Mouse (Mus musculus) midbrain, postnatal 0 days (tissue): Measurements from ENCODE around the gene Ccdc136. TPM values are rescaled to one million over a fixed set of nuclear protein-coding genes. Genes with fewer than 3 reads are reported as not detected.

Source experiments
- ATAC-seq: fragments of 200-750 bp; cut with Nextera tagmentation; 2 replicates; pipeline ENCODE4 v1.8.0; 2017; ENCODE audit warnings: moderate number of reproducible peaks, mild to moderate bottlenecking, moderate TSS enrichment, moderate library complexity; ENCODE audit not compliant: low FRiP score
- DNase-seq: peaks from one replicate; pipeline ENCODE4 v3.0.0-alpha.2; 2015; ENCODE audit warnings: low spot score
- H3K27ac ChIP-seq: fragments of 300-500 bp; sonication (generic); 2 replicates; pipeline ENCODE4 v1.5.1; 2014; ENCODE audit warnings: low read depth, mild to moderate bottlenecking, low read length, mixed read lengths
- H3K27me3 ChIP-seq: fragments of 300-500 bp; sonication (generic); 2 replicates; pipeline ENCODE4 v1.6.1; 2014; ENCODE audit warnings: low read length, control low read depth, mixed read lengths; ENCODE audit not compliant: insufficient read depth
- H3K36me3 ChIP-seq: fragments of 300-500 bp; sonication (generic); 2 replicates; pipeline ENCODE4 v1.6.1; 2014; ENCODE audit warnings: low read length, control low read depth, mixed read lengths; ENCODE audit not compliant: insufficient read depth
- H3K4me1 ChIP-seq: fragments of 300-500 bp; sonication (generic); 2 replicates; pipeline ENCODE4 v1.6.1; 2014; ENCODE audit warnings: mild to moderate bottlenecking, control low read depth, antibody characterized with exemption, low read length, mixed read lengths; ENCODE audit not compliant: insufficient read depth
- H3K4me2 ChIP-seq: fragments of 300-500 bp; sonication (generic); 2 replicates; pipeline ENCODE4 v1.6.1; 2014; ENCODE audit warnings: low read depth, mild to moderate bottlenecking, low read length, mixed read lengths; ENCODE audit not compliant: poor library complexity, severe bottlenecking
- H3K4me3 ChIP-seq: fragments of 300-500 bp; sonication (generic); 2 replicates; pipeline ENCODE4 v1.5.1; 2014; ENCODE audit warnings: low read depth, mild to moderate bottlenecking, low read length, moderate library complexity
- H3K9ac ChIP-seq: fragments of 300-500 bp; sonication (generic); replicated peaks from 2 replicates; pipeline ENCODE4 v1.6.1; 2014; ENCODE audit warnings: mild to moderate bottlenecking, low read length, moderate library complexity, mixed read lengths; ENCODE audit not compliant: poor library complexity, severe bottlenecking
- H3K9me3 ChIP-seq: fragments of 300-500 bp; sonication (generic); 2 replicates; pipeline ENCODE4 v1.6.1; 2016; ENCODE audit warnings: low read length, control low read depth
- CTCF ChIP-seq: IDR thresholded peaks from 2 replicates; pipeline ENCODE4 v1.5.1; 2016; ENCODE audit warnings: antibody characterized with exemption, mild to moderate bottlenecking
- WGBS: fragments of 180-500 bp; shearing (Covaris S2); extraction: QIAGEN DNeasy Blood & Tissue Kit; methylation state at CpG from one replicate; pipeline ENCODE4 v1.1.7; 2014; 5-methylcytosine and 5-hydroxymethylcytosine counted together
- microRNA-seq: library from miRNA; unstranded; fragments of <30 nt; microRNA quantifications from one replicate; pipeline ENCODE4, GENCODE M21; 2016; ENCODE audit warnings: borderline number of aligned reads
- polyA plus RNA-seq: library from polyadenylated mRNA; unstranded; fragments of >200 nt; fragmentation: Nextera tagmentation; extraction: Ambion mirVana; gene quantifications from 2 replicates; pipeline ENCODE4 v1.2.1, GENCODE M21; 2015
- total RNA-seq: library from RNA; depleted of rRNA; stranded (reverse); fragments of >200 nt; gene quantifications from 2 replicates; pipeline ENCODE4 v1.2.3, GENCODE M21; 2014; rRNA removed

Ccdc136 gene
- total and polyA plus RNA-seq, 2 experiments from 2014 or later = 50.8 to 77.6 TPM

DNA sequence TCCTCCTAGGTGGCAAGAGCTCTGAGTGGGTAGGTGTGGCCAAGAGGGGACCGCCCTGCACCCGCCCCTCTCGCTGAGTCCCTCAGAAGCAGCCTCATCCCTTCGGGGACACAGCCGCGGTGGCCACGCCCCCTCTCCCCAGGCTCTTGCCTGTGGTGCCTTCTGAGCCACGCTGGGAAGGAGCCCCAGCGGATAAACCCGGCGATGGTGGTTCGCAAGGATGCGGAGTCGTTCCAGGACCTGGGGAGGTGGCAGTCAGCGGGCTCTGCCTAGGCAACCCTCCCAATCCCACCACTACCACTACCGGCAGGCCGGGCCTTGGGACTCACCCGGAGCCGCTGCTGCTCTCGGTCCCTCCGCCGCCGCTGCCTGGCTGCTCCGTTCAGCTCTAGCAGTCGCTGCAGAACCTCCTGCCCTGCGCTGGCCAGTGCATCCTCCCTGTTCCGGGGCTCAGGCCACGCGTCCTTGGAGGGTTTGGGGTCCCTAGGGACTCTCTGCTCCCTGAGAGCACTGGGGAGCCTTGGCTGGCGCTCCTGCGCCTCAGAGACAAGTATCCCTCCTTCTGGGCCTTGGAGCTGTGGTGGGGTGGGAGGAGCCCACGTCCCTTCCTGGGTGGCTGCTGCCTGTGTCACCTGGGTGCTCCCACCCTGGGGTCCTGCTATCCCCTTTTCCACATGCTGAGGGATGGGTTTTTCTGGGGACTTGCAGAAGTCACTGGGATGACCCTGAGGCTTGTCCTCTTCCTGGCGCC lies 78.0 kb downstream of the Ccdc136 start:
- Histone ChIP-seq H3K9ac (peak overlapping the region; percentile 42), H3K27me3 (no peaks in the 10 kb centered on the region), H3K27ac (no peak overlapping the region), H3K36me3 (peaks cover 15% of the 10 kb centered on the region), H3K4me2 (peak overlapping the region; percentile 55), H3K4me1 (peaks cover 5% of the 10 kb centered on the region; the same call in 1 of the 2 replicates), H3K9me3 (no peaks in the 10 kb centered on the region), H3K4me3 (peak overlapping the region; percentile 37)
- no peak for TF ChIP-seq CTCF
- DNase-seq = peak; percentile 69
- WGBS = 6% methylated on average over 33 of the region's 33 CpGs
- peak; percentile 68 for ATAC-seq

DNA sequence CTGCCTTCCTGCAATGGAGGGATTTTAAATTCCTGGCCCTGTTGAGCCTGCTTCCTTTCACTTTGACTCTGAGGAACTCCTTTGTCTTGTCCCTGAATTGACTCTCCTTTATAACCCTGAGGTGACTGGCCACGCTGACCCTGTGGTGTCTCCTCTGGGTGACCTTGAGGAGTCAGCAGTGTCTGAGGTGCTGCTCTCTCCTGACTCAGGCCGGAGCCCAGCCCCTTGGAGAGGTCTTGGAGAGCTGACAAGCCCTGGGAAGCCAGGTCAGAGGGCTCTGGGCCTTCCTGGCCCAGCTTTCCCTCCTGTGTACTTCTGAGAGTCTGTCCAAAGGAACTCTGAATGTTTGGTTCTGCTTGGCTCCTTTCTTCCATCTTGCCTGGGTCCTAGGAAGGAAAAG lies 78.6 kb downstream of the Ccdc136 start:
- Histone ChIP-seq H3K27me3 (no peaks in the 10 kb centered on the region), H3K27ac (no peak overlapping the region), H3K4me3 (no peak overlapping the region), H3K4me2 (peak overlapping the region; percentile 55; the same call in 1 of the 2 replicates), H3K36me3 (peaks cover 15% of the 10 kb centered on the region), H3K9me3 (no peaks in the 10 kb centered on the region), H3K4me1 (peaks cover 4% of the 10 kb centered on the region; the same call in 1 of the 2 replicates), H3K9ac (no peak overlapping the region)
- ATAC-seq (no peak), DNase-seq (no peak)
- 68% methylated on average over 2 of the region's 2 CpGs for WGBS
- TF ChIP-seq CTCF = no peak

Small RNA genes within 50 kb of the gene (microRNA-seq; reads per million reads assigned to microRNA genes)
- gene Gm26220 = not detected
- gene Gm44354 = not detected

Other genes starting within 250 kb of the Ccdc136 start
- 17.8 and 25.2 TPM in 2 replicates for gene Rbm28, start 231.3 kb upstream of the Ccdc136 start, total RNA-seq
- gene Rbm28, start 231.3 kb upstream of the Ccdc136 start, polyA plus RNA-seq = 18.8 and 20.9 TPM in 2 replicates
- gene Prrt4, start 216.7 kb upstream of the Ccdc136 start, total RNA-seq = 31.9 and 40.2 TPM in 2 replicates
- 15.4 and 16.6 TPM in 2 replicates for gene Prrt4, start 216.7 kb upstream of the Ccdc136 start, polyA plus RNA-seq
- 35.6 and 37.5 TPM in 2 replicates for gene Impdh1, start 179.9 kb upstream of the Ccdc136 start, total RNA-seq
- 60.6 and 62.1 TPM in 2 replicates for gene Impdh1, start 179.9 kb upstream of the Ccdc136 start, polyA plus RNA-seq
- 14.4 and 21.2 TPM in 2 replicates for gene Hilpda, start 123.8 kb upstream of the Ccdc136 start, total RNA-seq
- 24.2 and 25.4 TPM in 2 replicates for gene Hilpda, start 123.8 kb upstream of the Ccdc136 start, polyA plus RNA-seq
- 0.44 and 0.52 TPM in 2 replicates for gene Fam71f2, start 116.7 kb upstream of the Ccdc136 start, total RNA-seq
- gene Fam71f2, start 116.7 kb upstream of the Ccdc136 start, polyA plus RNA-seq = 0.52 and 0.58 TPM in 2 replicates
- gene Fam71f1, start 77.2 kb upstream of the Ccdc136 start, total RNA-seq = not detected in 2 replicates
- gene Fam71f1, start 77.2 kb upstream of the Ccdc136 start, polyA plus RNA-seq = not detected in 2 replicates
- 124 and 142 TPM in 2 replicates for gene Calu, start 48.2 kb upstream of the Ccdc136 start, total RNA-seq
- gene Calu, start 48.2 kb upstream of the Ccdc136 start, polyA plus RNA-seq = 124 and 131 TPM in 2 replicates
- gene Opn1sw, start 7.8 kb upstream of the Ccdc136 start, total RNA-seq = 0.11 and 0.14 TPM in 2 replicates
- 0.15 and 0.56 TPM in 2 replicates for gene Opn1sw, start 7.8 kb upstream of the Ccdc136 start, polyA plus RNA-seq
- 11.1 and 12.0 TPM in 2 replicates for gene Flnc, start 36.9 kb downstream of the Ccdc136 start, total RNA-seq
- 1.2 and 1.4 TPM in 2 replicates for gene Flnc, start 36.9 kb downstream of the Ccdc136 start, polyA plus RNA-seq
- 262 and 302 TPM in 2 replicates for gene Atp6v1f, start 71.4 kb downstream of the Ccdc136 start, total RNA-seq
- gene Atp6v1f, start 71.4 kb downstream of the Ccdc136 start, polyA plus RNA-seq = 361 and 388 TPM in 2 replicates
- gene Atp6v1fnb, start 75.1 kb downstream of the Ccdc136 start, total RNA-seq = 2.6 TPM in 1 of 2 replicates, not detected in the other
- 0.32 and 0.72 TPM in 2 replicates for gene Atp6v1fnb, start 75.1 kb downstream of the Ccdc136 start, polyA plus RNA-seq
- 16.3 and 27.0 TPM in 2 replicates for gene Kcp, start 111.6 kb downstream of the Ccdc136 start, total RNA-seq
- gene Kcp, start 111.6 kb downstream of the Ccdc136 start, polyA plus RNA-seq = 8.9 and 9.0 TPM in 2 replicates
- 3.2 and 3.5 TPM in 2 replicates for gene Irf5, start 130.3 kb downstream of the Ccdc136 start, total RNA-seq
- 1.7 and 2.0 TPM in 2 replicates for gene Irf5, start 130.3 kb downstream of the Ccdc136 start, polyA plus RNA-seq
- gene Tnpo3, start 213.6 kb downstream of the Ccdc136 start, total RNA-seq = 72.6 and 81.0 TPM in 2 replicates
- 56.9 and 57.9 TPM in 2 replicates for gene Tnpo3, start 213.6 kb downstream of the Ccdc136 start, polyA plus RNA-seq